Mouse (Mus musculus) spleen, postnatal 4 days (tissue): ENCODE data around the gene Dctpp1.
"Not testable (repeated sequence)": the region's sequence is repeated elsewhere in the genome, so short reads cannot be mapped to it uniquely, and the experiment has no call there.

ENCODE experiments used
- DNase-seq, 2 experiments: peaks; one replicate each; pipeline ENCODE4 v3.0.0; 2022; ENCODE audit warnings: low spot score in 2 of 2

Gene Dctpp1

GRCm38 (mm10) chr7:127270666-127271065 lies 10.2 kb upstream of the Dctpp1 start:
- no peak for DNase-seq

- no peak for DNase-seq
Observed at GRCm38 (mm10) chr7:127270256-127270655, 9.7 kb upstream of the Dctpp1 start.

GRCm38 (mm10) chr7:127263526-127263925 lies 3.0 kb upstream of the Dctpp1 start:
- DNase-seq = no peak

GRCm38 (mm10) chr7:127262218-127262961 lies 1.9 kb upstream of the Dctpp1 start:
- DNase-seq = no peak

- DNase-seq = no peak
Observed at GRCm38 (mm10) chr7:127259186-127259905, 1.2 kb downstream of the Dctpp1 start.

GRCm38 (mm10) chr7:127256518-127256917 lies 4.0 kb downstream of the Dctpp1 start:
- DNase-seq = no peak

GRCm38 (mm10) chr7:127255965-127256364 lies 4.5 kb downstream of the Dctpp1 start:
- no peak for DNase-seq

- no peak for DNase-seq
Observed at GRCm38 (mm10) chr7:127255008-127255407, 5.5 kb downstream of the Dctpp1 start.

- DNase-seq = peak; percentile 93 to 97
Observed at GRCm38 (mm10) chr7:127253821-127254769, 6.4 kb downstream of the Dctpp1 start.

- DNase-seq = no peak
Observed at GRCm38 (mm10) chr7:127253341-127253740, 7.2 kb downstream of the Dctpp1 start.

GRCm38 (mm10) chr7:127252414-127252813 lies 8.1 kb downstream of the Dctpp1 start:
- DNase-seq = no peak

- not testable (repeated sequence) for DNase-seq
Observed at GRCm38 (mm10) chr7:127250511-127250910, 10.0 kb downstream of the Dctpp1 start.

- no peak for DNase-seq
Observed at GRCm38 (mm10) chr7:127244658-127245510, 15.6 kb downstream of the Dctpp1 start.

GRCm38 (mm10) chr7:127243870-127244657 lies 16.4 kb downstream of the Dctpp1 start, which contains the start of gene Zfp771:
Gene Zfp771 (plus strand): TSS chr7:127244274.
- peak; percentile 94 to 96 for DNase-seq

- no peak for DNase-seq
Observed at GRCm38 (mm10) chr7:127243361-127243867, 17.1 kb downstream of the Dctpp1 start.

GRCm38 (mm10) chr7:127234777-127235176 lies 25.7 kb downstream of the Dctpp1 start:
- DNase-seq = no peak

- no peak for DNase-seq
Observed at GRCm38 (mm10) chr7:127233765-127234164, 26.7 kb downstream of the Dctpp1 start.

GRCm38 (mm10) chr7:127233368-127233749 lies 27.1 kb downstream of the Dctpp1 start:
- DNase-seq = no peak

GRCm38 (mm10) chr7:127232622-127233367 lies 27.7 kb downstream of the Dctpp1 start, which contains the start of the genes Zfp553 and Sept1:
Gene Zfp553 (plus strand): TSS chr7:127233061.
Gene Sept1 (minus strand): TSS chr7:127233130.
- peak; percentile 78 to 91 for DNase-seq
